Mouse (Mus musculus): ENCODE data around the gene Cdk2ap2.

DNA sequence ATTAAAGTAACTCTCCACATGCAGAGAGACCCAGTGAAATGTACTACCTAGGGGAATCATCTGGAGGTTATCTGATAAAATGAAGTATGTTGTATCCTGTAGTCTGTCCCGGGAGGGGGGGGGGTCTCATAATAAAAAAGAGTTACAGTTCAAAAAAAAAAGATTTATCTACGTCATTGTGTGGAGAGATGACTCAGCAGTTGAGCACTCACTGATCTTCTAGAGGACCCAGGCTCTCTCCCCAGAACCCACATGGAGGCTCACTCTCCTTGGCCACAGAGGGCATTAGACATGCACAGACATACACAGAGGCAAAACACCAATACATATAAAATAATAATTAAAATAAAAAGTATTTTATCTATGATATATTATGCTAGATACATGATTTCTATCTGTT is 5.6 kb upstream of the Cdk2ap2 start:
- TF ChIP-seq CTCF (IDR thresholded peaks at IDR 0.05; ENCODE audit: low read depth, low read length) (no peak), POLR2A (IDR thresholded peaks at IDR 0.05; ENCODE audit: borderline replicate concordance, low read depth, low read length) (no peak)

Data from bone marrow macrophage, adult 2 months (primary cell).